Mouse (Mus musculus): ENCODE results near the gene Atp9a.
A peak's percentile ranks its signal among the peaks of the same experiment; 100 is the strongest.

Gene Atp9a

DNA sequence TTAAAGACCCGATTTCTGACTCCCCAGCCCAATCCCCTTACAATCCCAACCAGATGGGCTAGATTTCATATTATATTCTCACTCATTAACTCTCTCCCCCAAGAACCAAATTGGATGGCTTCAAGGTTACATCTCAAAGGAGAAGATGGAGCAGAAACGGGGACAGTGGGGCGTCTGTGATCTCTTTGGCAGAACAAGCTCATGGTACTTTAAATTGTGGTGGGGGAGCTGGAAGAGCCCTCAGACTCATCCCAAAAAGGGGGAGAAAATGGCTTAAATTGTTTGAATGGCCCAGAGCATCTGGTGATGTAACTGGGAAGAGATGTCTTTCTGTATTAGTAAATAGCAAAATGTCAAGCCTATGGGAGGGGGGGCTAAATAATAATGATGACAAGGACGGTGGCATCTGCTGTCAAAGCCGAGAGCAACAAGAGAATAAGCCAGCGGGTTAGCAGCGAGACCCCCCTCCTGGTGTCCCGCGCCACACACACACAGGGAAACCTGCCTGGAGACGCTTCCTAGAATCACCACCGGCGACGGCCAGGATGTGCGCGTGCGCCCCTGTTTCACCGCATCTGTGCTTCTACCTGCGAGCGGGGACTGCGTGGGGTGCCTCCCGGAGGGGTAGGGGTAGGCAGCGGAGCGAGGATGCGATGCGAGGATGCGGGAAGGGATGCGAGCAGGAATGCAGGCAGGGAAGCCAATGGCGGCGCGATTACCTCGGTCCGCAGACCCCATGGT is 141.3 kb downstream of the Atp9a start:
- DNase-seq (ENCODE audit: low spot score), result no peak

DNA sequence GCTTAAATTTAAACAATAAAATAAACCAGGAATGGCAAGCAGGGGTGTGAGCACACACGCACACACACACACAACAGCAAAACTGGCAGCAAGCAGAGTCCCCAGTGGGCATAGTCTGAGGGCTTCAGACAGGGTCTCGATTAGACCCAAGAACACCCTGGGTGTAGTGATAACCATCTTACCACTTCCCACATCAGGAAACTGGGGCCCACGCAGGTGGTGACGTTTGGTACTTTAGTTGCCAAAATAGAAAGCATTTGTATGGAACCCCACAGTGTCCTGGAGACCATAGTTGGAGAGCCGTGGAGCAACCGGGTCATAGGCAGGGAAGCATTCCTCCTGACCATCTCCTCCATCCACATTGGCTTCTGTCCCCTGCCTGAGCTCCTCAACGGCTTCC is 146.5 kb downstream of the Atp9a start:
- no peak for DNase-seq (ENCODE audit: low spot score)

DNA sequence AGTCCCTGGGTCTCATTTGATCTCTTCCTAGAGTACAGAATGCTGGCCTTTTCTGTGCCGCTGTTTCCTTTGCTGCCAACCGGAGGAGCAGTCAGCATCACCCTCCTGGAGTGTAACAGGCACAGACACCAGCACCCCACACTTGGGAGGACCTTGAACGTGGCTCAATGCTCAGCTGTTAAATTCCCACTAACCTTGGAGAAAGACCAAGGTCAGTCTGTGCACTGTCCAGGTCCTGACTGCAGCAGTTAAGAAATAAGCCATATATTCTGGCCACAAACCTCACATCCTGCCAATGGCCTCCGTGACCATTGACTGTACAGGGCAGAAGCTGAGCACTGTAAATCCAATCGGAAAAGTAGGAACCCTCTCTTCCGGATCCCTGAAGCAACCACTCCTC is 148.5 kb downstream of the Atp9a start:
- DNase-seq (ENCODE audit: low spot score), result no peak

DNA sequence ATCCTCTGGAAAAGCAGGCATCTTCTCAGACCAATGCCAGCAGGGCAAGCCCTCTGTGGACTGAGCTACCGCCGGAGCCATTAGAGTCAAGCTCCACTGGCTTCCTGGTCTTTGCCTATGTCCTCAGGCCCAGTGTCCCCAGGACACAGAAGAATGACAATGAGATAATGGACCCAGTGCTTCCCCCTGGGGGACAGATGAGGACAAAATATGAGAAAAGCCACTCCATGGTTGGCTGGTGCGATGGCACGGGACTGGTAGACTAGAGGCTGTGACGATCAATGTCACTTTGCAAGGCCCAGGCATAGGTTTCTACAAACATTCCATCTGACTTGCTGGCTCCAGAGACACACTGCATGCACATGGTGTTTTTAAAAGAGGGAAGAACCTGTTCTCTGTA is 149.2 kb downstream of the Atp9a start:
- DNase-seq (ENCODE audit: low spot score), result no peak

DNA sequence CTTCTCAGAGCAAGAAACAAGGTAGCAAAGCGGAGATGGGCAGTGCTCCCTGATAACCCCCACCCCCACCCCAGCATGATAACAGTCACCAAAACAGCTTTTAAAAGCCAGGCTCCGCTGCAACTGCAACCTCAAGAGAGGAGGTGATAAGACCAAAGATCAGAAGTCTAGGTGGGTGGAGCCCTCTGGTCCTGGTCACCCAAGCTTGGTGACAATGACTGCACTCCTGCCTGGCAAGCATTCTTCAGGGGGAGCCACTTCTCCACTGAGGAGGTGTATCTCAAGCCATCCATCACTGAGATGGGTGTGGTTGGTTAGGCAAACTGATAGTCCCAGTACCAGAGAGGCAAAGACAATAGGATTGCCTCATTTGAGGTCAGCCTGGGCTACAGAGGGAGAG is 151.1 kb downstream of the Atp9a start:
- no peak for DNase-seq (ENCODE audit: low spot score)

DNA sequence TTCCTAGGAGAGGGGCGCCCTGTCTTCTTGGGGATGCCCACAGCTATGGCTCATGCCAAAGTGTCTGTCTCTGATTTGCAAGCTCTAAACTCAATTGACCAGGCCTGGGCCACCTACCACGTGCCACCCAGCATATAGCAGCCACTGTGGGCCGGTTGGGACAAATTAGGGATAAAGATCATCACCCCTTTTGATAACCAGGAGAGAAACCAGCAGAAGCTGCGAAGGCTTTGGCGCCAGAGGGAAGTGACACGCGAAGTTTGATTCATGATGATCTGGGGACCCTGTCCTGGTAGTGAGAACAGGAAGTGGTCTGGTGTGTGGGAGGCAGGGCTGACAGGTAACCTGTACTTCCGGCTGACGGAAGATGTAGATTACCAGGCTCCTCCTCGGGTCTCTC is 151.7 kb downstream of the Atp9a start:
- DNase-seq (ENCODE audit: low spot score), result no peak

DNA sequence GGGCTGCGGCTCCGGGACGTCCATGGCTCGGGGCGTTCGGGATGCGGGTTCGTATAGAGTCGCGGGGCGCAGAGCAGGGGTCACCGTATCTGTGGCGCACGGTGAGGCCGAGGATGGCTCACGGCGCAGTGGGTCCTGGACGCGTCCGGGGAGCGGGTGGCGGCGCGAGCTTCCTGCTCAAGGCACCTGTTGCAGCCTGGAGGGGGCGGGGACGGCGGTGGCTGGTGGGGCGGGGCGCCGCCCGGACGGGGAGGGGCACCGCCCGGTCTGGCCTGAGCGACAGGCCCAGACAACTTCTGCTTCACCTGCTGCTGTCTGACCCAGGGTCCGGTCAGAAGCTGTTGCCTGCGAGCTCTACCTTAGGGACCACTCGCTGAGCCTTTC is 152.0 kb downstream of the Atp9a start:
- DNase-seq (ENCODE audit: low spot score), result peak; percentile 53

DNA sequence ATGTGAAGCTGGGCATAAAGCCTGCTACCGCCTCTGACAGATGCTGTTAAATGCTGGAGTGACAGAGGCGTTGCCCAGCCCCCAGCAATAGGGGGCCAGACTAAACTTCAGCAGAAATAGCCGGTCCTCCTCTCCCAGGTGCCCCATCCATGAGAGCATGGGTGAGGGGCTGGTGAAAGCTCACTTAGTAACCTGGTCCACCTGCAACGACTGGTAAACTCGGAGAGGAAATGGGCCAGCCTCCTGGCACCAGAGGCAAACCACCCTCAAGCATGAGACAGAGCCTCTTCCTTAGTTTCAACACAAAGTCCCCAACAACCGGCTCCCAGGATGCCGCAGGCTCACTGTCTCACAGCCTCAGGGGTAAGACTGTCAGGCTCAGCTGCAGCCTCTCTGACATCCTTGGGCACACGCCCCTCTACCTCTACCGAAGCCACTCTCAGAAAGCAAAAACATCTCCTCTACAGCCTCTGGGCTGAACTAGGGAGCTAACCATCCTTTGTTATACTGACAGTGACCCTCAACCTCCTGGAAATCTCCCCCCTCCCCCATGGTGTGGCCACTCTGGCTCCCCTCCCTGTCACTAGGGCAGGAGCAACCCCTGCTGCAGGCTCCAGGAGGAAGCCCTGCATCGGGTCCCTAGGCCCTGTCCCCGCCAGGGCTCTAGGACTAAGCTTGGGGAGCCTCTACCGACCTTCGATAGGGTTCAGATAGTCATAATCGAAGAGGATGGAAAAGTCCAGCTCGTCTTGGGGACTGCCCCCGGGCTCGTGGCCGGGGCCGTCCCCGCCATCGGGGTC is 152.6 kb downstream of the Atp9a start:
- no peak for DNase-seq (ENCODE audit: low spot score)

DNA sequence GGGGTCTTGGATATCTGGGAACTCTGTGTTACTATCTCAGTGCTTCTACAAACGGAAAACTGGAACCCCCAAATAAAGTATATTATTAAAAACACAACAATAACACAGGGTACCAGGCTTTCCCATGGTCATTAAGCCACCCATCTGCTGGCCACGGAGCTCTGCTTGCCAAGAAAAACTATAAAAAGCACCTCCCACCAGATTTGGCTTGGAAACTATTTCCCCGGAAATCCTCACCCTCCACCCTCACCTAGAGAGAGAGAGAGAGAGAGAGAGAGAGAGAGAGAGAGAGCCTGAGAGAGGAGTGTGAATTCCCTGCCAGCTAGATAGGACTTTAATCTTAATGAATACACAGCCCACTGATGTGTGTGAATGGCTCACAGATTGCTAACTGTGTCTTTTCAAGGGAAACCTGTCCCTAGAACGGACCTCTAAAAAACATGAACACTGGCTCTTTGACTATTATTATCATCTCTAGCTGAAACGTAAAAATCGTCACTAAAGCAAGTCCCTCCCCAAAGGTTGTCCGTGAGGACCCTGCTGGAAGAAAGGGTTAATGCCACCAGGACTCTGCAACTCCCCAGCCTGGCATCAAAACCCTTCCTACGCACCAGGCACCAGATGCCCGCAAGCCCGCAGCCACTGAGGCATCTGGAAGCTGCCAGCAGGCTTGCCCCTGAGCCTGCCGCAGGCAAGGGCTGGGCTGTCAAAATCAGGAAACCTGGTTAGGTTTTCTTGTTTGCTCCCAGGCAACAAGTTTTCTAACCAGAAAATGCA is 153.4 kb downstream of the Atp9a start:
- DNase-seq (ENCODE audit: low spot score), result no peak

DNA sequence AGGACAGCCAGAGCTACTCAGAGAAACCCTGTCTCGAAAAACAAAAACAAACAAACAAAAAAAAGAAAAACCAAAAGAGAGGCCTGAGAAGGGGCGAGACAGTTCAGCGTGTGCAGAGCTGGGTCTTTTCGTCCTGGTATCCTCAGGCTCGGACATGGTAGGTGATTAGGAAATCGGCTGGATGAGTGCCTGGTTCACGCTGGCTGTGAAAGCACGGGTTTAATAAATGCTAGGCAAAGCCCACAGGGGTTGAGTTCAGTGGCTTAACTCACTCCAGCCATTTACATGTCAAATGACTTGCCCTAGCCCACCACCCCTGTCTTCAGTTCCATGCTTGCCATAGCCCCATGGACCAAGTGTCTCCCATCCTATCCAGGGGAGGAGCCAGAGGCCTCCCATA is 155.1 kb downstream of the Atp9a start:
- DNase-seq (ENCODE audit: low spot score), result no peak

DNA sequence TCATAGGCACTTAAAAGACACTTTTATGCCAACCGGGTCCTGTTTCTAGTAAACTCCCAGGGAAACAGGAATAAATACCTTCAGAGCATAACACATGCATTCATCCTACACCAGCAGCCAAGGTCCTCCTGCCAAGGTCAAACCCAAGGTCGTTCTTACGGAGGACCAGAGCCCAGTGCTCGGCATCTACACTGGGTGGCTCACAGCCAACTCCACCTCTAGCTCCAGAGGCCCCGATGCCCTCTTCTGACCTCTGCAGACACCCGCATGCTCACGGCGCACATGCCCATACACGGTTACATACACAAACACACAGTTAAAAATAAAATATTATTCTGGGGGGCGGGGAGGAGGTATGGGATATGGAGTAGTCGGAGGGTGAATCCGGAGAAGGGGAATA is 155.7 kb downstream of the Atp9a start:
- no peak for DNase-seq (ENCODE audit: low spot score)

DNA sequence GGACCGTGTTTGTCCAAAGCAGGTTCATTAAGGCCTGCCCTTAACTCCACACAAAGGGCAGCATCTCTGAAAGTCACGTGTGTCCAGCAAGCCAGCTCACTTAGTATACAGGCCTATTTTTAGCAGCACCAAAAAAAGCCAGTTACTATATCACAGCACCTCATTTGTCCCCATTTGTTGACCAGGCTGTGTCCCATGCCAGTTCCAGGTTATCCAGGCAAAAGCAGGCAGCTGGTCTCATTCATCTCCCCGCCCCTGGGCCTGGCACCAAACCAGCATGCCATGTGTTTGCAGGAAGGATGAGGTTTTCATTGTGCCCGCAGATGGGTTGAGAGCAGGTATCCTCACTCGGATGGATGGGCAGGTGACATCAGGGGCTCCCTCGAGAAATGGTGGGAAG is 157.4 kb downstream of the Atp9a start:
- DNase-seq (ENCODE audit: low spot score), result no peak

Data from urinary bladder, postnatal 25 days (tissue).